Mouse (Mus musculus) Muller cell, postnatal 12 days (primary cell): ENCODE results near the gene Wfdc9.

Experiments
- DNase-seq: peaks from one replicate; pipeline ENCODE4 v3.0.0-alpha.2; 2015; ENCODE audit errors: inconsistent ontology term

Gene Wfdc9

GRCm38 (mm10) chr2:164656483-164656882 lies at the start of gene Wfdc9:
Gene Wfdc9, minus strand, starts transcription at chr2:164656583.
- DNase-seq, result no peak

GRCm38 (mm10) chr2:164705991-164706390 lies 49.6 kb upstream of the Wfdc9 start:
- no peak for DNase-seq

DNA sequence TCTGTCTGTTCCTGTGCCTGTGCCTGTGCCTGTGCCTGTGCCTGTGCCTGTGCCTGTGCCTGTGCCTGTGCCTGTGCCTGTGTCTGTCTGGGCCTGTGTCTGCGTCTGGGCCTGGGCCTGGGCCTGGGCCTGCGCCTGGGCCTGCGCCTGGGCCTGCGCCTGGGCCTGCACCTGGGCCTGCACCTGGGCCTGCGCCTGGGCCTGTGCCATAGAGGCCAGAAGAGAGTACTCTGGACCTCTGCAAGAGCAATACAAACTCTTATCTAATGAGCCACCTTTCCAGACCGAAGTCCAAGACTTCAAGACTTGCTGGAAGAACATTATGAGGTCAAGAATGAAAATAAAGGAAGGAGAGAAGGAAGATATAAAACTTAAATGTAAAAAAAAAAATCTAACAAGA lies 48.9 kb upstream of the Wfdc9 start:
- no peak for DNase-seq

DNA sequence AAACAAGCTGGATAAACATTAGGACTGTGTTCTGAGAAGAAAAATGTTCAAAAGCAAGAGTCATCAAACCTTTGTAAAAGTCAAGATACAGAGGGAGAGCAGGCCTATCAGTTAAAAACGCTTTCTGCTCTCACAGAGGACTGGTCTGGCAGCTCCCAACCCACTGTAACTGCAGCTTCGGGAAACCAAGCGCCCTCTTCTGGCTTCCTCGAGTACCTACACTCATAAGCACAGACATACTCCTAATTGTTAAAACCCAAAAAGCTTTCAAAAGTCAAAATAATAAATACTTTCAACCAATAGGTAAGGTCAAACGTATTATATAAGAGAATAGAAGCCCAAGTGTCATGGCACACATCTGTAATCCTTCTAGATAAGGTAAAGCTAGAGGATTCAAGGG lies 47.9 kb upstream of the Wfdc9 start:
- DNase-seq, result no peak

DNA sequence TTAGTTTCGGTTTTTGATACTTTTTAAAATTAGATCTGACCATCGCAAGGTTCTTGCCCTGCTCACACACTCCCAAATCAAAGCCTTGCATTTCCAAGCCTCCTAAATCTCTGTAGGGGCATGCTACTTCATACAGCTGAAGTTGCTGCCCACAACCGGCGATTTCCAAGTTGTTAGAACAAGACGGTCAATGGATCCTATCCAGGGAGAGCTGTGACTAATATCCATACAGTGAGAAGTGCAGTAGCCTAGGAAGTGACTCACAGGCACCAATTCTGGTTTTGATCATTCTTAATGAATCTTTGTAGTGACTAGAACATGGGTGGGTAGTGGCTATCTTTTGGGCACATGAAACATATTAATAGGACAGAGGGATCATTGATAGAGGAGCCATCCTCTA lies 45.4 kb upstream of the Wfdc9 start:
- no peak for DNase-seq

DNA sequence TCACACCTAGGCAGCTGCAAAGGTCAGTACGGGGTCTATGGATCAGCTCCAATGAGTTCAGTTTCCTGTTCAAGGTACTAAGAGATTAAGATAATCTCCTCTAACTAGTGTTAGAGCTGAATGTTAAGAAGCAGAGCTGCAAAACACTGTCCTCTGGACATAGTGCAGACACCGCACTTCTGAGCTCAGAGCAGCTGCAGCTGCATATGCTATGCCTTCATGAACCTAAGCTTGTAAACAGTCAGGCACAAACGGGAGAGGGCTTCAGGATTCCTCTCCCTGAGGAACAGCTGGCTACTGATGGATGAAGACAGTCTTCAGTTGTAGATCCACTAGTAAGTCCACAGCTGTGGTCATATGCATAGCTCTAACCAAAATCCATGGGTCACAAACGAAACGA lies 44.6 kb upstream of the Wfdc9 start:
- DNase-seq, result no peak

GRCm38 (mm10) chr2:164698201-164698600 lies 41.8 kb upstream of the Wfdc9 start, which contains the start of gene Spint4:
Gene Spint4, plus strand, starts transcription at chr2:164698501.
- no peak for DNase-seq

DNA sequence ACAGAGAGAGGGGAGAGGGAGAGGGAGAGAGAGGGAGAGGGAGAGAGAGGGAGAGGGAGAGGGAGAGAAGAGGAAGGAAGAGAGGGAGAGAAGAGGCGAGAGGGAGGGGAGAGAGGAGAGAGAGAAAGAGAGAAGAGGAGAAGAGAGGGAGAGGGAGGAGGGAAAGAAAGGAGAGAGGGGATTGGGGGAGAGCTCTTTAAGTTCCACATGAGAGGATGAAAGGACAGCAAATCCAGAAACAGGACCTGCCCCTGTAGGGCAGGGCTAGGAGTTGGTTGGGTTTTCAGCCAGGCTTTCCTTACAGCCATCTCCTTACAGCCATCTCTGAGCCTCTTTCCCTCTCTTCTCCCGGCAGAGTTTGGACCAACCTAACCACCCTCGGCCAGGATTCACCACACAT lies 28.4 kb upstream of the Wfdc9 start, which contains the start of gene Wfdc13:
Gene Wfdc13, plus strand, starts transcription at position 301 of the 400 bp plus-strand sequence.
- DNase-seq, result no peak

DNA sequence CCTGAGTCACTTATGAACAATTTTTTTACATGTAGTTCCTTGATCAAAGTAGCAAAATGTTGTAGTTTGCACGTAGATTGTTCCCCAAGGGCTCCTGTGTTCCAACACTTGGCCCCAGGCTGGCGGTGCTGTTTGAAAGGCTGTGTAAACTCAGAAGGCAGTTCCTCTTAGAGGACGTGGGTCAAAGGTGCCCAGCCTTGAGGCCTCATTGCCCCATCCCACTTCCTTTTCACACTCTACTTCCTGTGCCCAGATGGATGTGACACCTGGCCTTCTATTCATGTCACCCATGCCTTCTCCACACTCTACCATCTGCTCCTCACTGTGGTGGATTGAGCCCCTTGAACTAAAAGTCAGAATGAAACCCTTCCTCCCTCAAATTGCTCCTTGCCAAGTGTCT lies 23.5 kb upstream of the Wfdc9 start:
- no peak for DNase-seq

DNA sequence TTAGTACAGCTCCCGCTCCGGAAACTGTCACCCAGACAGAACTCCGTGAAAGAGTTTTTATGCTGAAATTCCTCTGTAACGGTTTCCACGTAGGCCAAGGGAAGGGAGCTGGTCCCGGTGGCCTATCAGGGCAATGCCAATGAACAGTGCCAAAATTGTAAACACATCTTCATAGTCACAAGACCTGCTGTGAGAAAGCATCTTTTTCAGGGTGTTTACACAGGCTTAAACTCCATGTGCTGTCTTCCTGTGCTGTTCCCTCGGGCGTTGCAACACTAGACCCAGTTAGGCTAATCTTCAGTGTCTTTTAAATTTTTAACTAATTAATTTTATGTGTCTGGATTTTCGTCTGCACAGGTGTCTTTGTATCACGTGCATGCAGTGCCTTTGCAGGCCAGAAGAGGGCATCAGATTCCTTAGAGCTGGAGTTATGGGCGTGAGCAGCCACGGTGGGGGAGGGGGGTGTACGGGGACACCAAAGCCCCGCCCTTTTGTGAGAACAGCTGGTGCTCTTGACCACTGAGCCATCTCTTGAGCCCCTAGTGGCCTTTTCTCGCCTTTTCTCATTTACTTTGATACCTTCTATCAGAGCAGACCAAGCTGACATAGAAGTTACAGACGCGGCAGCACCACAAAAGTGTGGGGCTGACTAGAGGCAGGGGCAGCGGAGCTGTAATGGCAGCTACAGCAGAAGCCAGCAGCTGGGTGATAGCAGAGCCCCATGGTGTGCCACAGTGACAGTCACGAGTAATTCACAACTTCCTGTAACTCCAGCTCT lies 22.7 kb upstream of the Wfdc9 start:
- DNase-seq, result peak; percentile 86

- no peak for DNase-seq
Measured at GRCm38 (mm10) chr2:164676916-164677685, 20.7 kb upstream of the Wfdc9 start.

DNA sequence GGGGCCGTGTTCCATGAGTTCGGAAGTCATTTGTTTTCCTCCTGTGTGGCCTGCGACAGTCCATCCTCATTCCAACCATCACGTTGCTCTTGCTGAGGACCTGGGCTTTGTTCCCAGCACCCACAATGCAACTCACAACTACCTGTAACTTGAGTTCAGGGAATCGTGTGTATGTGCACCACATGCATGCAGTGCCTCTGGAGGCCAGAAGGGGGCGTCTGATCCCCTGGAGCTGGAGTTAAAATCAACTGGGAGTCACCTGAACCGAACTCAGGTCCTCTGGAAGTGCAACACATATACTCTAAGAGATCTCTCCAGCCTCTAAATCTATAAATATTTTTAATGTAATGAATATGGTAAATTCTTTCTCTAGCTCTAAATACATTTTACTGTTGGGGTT lies 19.7 kb upstream of the Wfdc9 start:
- DNase-seq, result no peak

DNA sequence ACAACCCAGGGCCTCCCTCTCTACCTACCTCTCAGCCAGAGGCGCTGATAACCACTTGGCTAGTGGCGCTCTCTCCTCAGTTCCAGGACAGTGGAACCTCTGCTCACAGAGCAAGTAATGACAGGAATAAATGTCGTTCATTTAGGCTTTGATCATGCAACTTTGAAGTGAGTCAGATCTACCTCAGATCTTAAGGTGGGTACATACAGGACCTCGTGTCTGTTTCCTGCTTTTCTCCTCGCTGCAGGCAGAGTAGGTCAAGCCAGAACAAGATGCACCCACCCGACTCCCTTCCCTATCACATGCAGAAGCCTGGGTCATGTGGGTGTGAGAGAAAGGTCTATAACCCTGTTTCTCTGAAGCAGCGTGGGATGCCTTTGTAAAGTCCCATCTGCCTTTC lies 17.6 kb upstream of the Wfdc9 start, which contains the start of gene Wfdc11:
Gene Wfdc11, minus strand, starts transcription at position 101 of the 400 bp plus-strand sequence.
- no peak for DNase-seq

DNA sequence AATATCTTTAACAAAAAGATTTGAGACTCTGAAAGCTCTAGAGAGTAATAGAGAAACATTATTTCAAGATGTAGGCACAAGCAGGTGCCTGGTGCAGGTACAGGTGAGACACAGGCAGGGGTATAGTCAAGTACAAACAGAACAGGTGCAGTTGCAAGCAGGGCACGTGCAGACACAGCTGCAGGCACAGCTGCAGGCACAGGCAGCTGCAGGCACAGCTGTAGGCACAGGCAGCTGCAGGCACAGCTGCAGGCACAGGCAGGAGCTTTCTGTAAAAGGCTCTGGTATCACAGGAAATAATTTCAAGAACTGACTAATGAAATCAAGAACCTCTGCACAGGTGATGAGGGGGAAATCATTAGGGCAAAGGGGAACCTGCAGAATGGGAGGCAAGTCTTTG lies 14.6 kb upstream of the Wfdc9 start:
- DNase-seq, result no peak

DNA sequence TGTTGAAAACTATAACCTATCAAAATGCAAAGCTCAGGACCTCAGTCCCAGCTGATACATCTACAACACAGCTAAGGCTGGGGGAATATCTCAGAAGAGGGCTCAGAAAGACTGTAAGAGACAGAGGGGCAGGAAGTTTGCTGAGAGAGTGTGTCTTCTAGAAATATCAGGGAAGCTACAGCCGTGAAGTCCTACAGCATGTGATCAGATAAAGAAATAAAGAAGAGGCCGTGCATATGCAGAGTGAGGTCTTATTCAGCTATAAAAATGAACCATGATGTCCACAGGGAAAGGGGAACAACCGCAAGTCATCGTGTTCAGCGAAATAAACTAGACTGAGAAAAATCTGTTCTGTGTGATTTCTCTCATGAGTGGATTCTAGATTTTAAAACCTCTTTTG lies 13.9 kb upstream of the Wfdc9 start:
- no peak for DNase-seq

DNA sequence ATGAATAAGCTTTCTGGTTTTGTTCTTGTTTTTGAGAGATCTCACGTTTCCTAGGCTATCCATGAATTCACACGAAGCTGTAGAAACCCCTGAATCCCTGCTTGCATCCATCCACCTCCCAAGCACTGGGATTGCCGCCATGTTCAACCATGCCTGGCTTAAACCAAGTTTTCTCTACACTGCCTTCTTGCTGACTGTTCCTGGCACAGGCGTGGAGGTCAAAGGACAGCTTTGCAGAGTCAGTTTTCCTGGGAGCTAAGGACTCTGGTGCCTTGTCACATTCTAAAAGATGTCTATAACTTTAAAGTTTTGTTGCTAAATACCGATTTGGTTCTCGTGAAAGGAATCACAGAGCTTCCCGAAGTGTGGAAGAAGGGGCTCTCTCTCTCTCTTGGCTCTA lies 8.5 kb upstream of the Wfdc9 start:
- DNase-seq, result no peak

- no peak for DNase-seq
Measured at GRCm38 (mm10) chr2:164655858-164656257, 525 bp downstream of the Wfdc9 start, which contains the start of gene Wfdc10. Gene Wfdc10, plus strand, starts transcription at chr2:164656046.

DNA sequence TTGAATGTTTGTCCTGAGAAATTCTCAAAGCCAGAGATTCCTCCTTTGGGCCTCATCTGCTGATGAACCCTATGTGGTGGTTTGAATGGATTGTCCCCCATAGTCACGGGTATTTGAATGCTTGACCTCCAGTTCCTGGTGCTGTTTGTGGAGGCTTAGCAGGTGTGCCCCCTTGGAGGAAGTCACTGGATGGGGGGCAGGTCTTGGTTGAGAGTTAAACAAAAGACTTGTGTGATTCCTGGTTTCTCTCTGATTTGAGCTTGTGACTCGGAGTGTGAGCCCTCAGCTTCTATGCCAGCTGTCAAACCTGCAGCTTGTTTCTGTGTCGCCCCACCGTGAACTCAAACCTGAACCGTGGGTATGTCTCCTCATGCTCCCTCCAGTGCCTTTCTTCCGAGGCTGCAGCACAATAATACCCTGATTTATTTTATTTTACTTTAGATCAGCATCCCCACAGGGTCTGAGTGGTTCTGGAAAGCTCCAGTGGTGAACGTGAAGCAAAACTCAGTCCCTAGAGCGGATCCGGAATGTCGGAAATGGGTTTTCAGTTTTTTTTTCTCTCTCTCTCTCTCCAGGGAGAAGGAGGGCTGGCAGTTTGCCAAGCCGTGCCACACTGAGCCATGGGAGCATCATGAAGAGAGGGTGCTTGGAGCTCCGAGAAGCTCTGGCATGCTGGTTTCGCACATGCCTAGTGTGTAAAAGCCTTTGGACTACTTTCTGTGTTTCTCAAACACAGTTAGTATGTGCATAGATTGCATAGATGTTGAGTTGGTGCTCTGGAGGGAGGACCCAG lies 14.3 kb downstream of the Wfdc9 start:
- DNase-seq, result no peak

GRCm38 (mm10) chr2:164641129-164641528 lies 15.3 kb downstream of the Wfdc9 start:
- DNase-seq, result peak; percentile 11

DNA sequence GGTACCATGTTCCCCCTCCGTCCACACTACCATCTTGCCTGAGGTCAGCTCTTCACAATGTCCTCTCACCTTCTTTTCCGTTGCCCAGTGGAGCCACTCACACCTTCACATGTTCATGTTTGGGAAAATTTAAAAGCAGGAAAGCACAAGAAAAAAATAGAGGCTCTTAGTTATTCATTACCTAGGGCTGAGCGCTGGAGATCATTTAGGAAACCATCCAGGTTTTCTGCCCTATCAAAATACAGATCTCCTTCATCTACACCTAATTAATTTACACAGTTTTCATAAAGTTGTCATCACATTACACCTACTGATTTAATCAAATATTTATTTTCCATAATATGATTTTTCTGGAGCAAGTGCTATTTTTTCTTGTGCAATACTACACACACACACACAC lies 17.7 kb downstream of the Wfdc9 start, which contains the start of gene Wfdc16:
Gene Wfdc16, minus strand, starts transcription at position 101 of the 400 bp plus-strand sequence.
- DNase-seq, result no peak

GRCm38 (mm10) chr2:164635266-164635665 lies 21.1 kb downstream of the Wfdc9 start:
- DNase-seq, result no peak

GRCm38 (mm10) chr2:164621775-164622174 lies 34.6 kb downstream of the Wfdc9 start:
- DNase-seq, result no peak
